Mouse (Mus musculus) intestine, embryonic 15.5 days (tissue): ENCODE measurements around the gene Pax2. TPM values are rescaled to one million over a fixed set of nuclear protein-coding genes. Genes with fewer than 3 reads are reported as not detected.

Experiments
- ATAC-seq: fragments of 200-750 bp; cut with Nextera tagmentation; 2 replicates; pipeline ENCODE4 v1.8.0; 2017; ENCODE audit warnings: moderate TSS enrichment, moderate library complexity
- H3K27ac ChIP-seq: fragments of 300-500 bp; sonication (generic); 2 replicates; pipeline ENCODE4 v1.5.1; 2015; ENCODE audit warnings: mild to moderate bottlenecking, inconsistent platforms
- H3K27me3 ChIP-seq: fragments of 300-500 bp; sonication (generic); replicated peaks from 2 replicates; pipeline ENCODE4 v1.6.1; 2015; ENCODE audit warnings: inconsistent platforms
- H3K36me3 ChIP-seq: fragments of 300-500 bp; sonication (generic); 2 replicates; pipeline ENCODE4 v1.6.1; 2015; ENCODE audit warnings: inconsistent platforms
- H3K4me1 ChIP-seq: fragments of 300-500 bp; sonication (generic); replicated peaks from 2 replicates; pipeline ENCODE4 v1.6.1; 2015; ENCODE audit warnings: inconsistent platforms
- H3K4me2 ChIP-seq: fragments of 300-500 bp; sonication (generic); replicated peaks from 2 replicates; pipeline ENCODE4 v1.6.1; 2015; ENCODE audit warnings: mild to moderate bottlenecking, inconsistent platforms
- H3K4me3 ChIP-seq: fragments of 300-500 bp; sonication (generic); replicated peaks from 2 replicates; pipeline ENCODE4 v1.5.1; 2015; ENCODE audit warnings: inconsistent platforms
- H3K9ac ChIP-seq: fragments of 300-500 bp; sonication (generic); 2 replicates; pipeline ENCODE4 v1.6.1; 2015; ENCODE audit warnings: inconsistent platforms
- H3K9me3 ChIP-seq: fragments of 300-500 bp; sonication (generic); 2 replicates; pipeline ENCODE4 v1.6.1; 2016; ENCODE audit warnings: inconsistent platforms
- WGBS: fragments of 180-500 bp; shearing (Covaris S2); methylation state at CpG from one replicate; pipeline ENCODE4 v1.1.7; 2015; 5-methylcytosine and 5-hydroxymethylcytosine counted together
- polyA plus RNA-seq: library from polyadenylated mRNA; unstranded; fragments of >200 nt; fragmentation: Nextera tagmentation; extraction: Ambion mirVana; gene quantifications from 2 replicates; pipeline ENCODE4 v1.2.1, GENCODE M21; 2015

Gene Pax2
- polyA plus RNA-seq, 1 experiment from 2014 or later: 0.04 TPM

DNA sequence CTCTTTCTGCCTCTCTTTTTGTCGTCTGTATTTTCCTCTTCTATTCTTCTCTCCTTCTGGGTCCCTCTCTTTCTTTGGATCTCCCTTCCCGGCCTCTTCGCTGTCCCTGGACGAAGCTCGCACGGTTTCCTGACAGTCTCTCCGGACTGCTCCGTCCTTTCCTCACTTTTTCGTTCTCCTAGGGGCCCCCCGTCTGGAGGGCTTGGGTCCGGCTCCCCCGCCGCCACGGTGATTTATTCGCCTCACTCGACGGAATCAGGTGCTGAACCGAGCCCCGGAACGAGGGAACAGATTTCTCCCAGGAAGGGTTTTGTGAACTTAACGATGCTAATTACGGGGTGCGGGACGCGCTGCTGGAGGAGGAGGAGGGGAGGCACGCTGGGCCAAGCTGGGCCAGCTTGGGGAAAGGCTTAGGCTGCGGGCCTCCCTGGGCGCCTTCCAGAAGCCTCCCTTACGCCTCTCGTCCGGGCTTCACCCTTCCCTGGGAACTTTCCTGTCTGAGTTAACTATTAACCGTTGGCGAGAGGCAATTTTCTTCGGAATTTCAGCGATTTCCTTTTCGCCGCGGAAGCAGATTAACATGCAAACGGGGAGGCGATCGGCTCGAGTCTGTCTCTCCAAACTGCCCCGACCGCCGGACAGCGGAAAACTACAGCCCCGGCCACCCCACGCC, 14.6 kb upstream of the Pax2 start:
- no peak overlapping the region for H3K27ac ChIP-seq
- peaks cover 19% of the 10 kb centered on the region; the same call in 1 of the 2 replicates for H3K4me1 ChIP-seq
- peak overlapping the region; percentile 60 for H3K4me2 ChIP-seq

DNA sequence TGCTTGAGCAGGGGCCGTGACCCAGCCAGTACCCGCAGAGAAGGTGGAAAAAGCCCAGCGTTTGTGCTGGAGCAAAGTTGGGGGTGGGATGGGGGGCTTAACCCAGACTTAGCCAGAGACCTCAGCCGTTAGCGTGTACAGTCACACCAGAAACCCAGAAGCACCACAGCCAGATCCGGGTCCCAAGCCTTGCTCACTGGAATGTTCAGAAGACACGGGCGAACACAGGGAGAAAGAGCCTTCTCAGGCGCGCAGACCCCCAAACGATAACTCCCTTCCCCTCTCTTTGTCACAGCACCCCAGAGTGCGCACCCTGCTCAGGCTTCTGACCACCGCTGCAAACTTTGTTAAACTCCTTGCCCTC, 14.1 kb upstream of the Pax2 start:
- Histone ChIP-seq H3K9me3 (no peaks in the 10 kb centered on the region), H3K4me3 (peak overlapping the region; percentile 25; the same call in 1 of the 2 replicates), H3K27me3 (peaks cover 96% of the 10 kb centered on the region), H3K4me2 (peak overlapping the region; percentile 60), H3K27ac (no peak overlapping the region), H3K36me3 (no peaks in the 10 kb centered on the region), H3K9ac (no peak overlapping the region), H3K4me1 (peaks cover 23% of the 10 kb centered on the region)
- no peak for ATAC-seq
- under 1% methylated on average over 13 of the region's 13 CpGs for WGBS

More for the DNA sequence above, 14.6 kb upstream of the Pax2 start:
- Histone ChIP-seq H3K9ac (no peak overlapping the region), H3K36me3 (no peaks in the 10 kb centered on the region), H3K4me3 (peak overlapping the region; percentile 25), H3K9me3 (no peaks in the 10 kb centered on the region), H3K27me3 (peaks cover 96% of the 10 kb centered on the region)
- 1% methylated on average over 48 of the region's 48 CpGs for WGBS
- ATAC-seq: no peak

DNA sequence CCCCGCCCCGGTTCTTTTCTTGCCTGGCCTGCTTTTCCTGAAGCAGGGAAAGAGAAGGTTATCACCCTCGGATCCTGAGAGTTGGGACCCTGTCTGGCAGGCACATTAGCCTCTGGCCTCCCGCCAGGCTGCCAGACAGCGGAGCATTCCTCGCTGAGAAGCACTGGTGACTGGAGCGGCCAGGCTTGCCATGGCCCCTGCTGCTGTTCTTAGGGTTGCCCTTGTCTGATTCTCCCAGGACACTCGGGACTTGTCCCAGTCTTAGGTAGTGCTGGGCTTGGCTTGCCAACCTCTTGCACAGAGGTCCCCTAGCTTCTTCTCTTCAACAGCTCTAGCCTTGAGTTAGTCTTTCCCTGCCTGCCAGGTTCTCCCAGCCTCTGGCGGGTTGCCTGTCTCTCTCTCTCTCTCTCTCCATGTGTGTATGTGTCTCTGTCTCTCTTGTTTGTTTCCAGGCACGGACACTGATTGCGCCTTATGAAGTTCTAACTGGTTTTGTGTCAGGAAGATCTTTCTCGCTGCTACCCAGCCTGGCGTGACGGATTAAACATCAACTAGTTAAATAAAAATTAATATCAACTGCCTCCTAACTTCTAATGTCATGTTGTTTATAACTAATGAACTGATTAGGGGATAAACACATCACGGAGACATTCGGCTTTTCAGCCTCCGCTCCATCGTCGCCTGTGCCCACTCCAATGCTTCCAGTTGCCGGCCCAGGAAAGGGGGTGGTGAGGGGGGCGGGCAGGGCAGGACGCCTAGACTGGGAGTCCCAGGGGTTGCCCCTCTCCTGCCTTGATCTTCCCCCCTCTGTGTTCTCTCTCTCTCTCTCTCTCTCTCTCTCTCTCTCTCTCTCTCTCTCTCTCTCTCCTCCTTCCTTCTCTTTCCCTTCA, 13.5 kb upstream of the Pax2 start:
- no peak for ATAC-seq
- under 1% methylated on average over 22 of the region's 22 CpGs for WGBS
- Histone ChIP-seq H3K9me3 (no peaks in the 10 kb centered on the region), H3K4me1 (peaks cover 25% of the 10 kb centered on the region), H3K4me2 (peak overlapping the region; percentile 60), H3K4me3 (0 out of 2 replicates have a peak overlapping the region, but pooled peaks have one; percentile 25), H3K27ac (no peak overlapping the region), H3K36me3 (no peaks in the 10 kb centered on the region), H3K9ac (no peak overlapping the region), H3K27me3 (peaks cover 95% of the 10 kb centered on the region)

DNA sequence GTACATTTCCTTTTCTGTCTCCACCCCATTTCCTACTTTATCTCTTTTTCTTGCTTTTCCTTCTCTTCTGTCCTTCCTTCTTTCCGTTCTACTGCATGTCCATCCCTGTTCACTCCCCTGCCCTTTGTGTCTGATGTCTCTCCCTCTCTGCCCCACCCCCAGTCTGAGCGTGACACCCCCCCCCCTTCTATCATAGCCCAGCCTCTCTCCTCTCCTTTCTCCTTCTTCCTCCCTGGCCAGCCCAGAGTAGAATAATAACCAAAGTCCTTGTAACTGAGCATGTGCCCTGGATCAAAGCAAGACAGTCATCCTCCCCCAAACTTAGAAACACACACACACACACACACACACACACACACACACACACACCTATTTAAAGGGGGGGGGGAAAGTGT, 12.8 kb upstream of the Pax2 start:
- WGBS: 0% methylated on average over 2 of the region's 2 CpGs
- Histone ChIP-seq H3K4me3 (no peak overlapping the region), H3K27me3 (peaks cover 95% of the 10 kb centered on the region), H3K9me3 (no peaks in the 10 kb centered on the region), H3K9ac (no peak overlapping the region), H3K4me2 (no peak overlapping the region), H3K4me1 (peaks cover 25% of the 10 kb centered on the region), H3K36me3 (no peaks in the 10 kb centered on the region), H3K27ac (no peak overlapping the region)
- no peak for ATAC-seq

DNA sequence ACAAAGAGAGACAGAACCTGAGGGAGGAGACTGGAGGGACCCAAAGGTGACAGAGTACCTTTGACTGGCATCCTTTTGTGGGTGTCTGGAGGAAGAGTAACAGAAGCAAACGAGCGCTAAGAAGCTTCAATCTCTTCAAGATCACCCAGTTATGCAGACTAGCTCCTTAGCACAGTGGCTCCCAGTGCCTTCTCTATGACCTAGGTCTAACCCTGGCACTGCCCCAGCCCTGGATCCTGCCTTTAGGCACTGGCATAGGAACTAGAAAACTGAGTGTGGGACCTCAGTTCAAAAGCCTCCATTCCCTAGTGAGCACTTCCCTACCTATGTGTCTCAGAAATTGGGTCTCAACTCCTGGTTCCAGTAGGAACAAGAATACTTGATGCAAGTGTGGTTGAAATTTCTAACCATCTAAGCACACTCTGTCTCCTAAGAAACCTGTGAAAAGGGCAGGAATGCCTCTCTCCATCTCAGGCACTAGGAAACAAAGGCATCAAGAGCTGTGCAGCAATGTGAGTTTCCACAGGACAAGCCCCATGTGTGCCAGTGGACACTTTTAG, 11.8 kb upstream of the Pax2 start:
- peaks cover 25% of the 10 kb centered on the region for H3K4me1 ChIP-seq
- H3K27ac ChIP-seq: no peak overlapping the region
- ATAC-seq: no peak
- H3K36me3 ChIP-seq: no peaks in the 10 kb centered on the region
- peaks cover 95% of the 10 kb centered on the region for H3K27me3 ChIP-seq
- no peaks in the 10 kb centered on the region for H3K9me3 ChIP-seq
- no peak overlapping the region for H3K4me3 ChIP-seq
- H3K9ac ChIP-seq: no peak overlapping the region
- H3K4me2 ChIP-seq: no peak overlapping the region
- WGBS: 0% methylated on average over 2 of the region's 2 CpGs

DNA sequence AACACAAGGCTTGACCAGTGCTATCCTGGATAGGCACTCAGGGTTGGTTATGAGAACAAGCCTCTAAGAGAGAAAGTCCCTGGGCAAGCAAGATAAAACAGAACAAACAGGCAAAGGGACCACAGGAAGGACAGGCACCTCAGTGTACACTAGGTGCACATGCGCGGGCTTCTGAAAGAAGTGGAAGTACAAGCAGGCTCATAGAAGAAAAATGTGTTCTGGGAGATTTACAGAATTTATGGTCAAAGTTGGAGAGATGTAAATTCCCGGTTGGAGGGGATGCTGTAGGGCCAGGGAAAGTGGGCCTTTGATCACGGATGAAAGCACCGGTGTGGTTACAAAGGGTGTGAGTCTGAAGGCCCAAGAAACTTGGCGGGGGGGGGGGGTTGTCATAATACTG, 10.1 kb upstream of the Pax2 start:
- Histone ChIP-seq H3K9me3 (no peaks in the 10 kb centered on the region), H3K36me3 (no peaks in the 10 kb centered on the region), H3K4me3 (no peak overlapping the region), H3K4me1 (peaks cover 29% of the 10 kb centered on the region), H3K27ac (no peak overlapping the region), H3K9ac (no peak overlapping the region), H3K27me3 (peaks cover 95% of the 10 kb centered on the region), H3K4me2 (no peak overlapping the region)
- 5% methylated on average over 6 of the region's 6 CpGs for WGBS
- no peak for ATAC-seq

DNA sequence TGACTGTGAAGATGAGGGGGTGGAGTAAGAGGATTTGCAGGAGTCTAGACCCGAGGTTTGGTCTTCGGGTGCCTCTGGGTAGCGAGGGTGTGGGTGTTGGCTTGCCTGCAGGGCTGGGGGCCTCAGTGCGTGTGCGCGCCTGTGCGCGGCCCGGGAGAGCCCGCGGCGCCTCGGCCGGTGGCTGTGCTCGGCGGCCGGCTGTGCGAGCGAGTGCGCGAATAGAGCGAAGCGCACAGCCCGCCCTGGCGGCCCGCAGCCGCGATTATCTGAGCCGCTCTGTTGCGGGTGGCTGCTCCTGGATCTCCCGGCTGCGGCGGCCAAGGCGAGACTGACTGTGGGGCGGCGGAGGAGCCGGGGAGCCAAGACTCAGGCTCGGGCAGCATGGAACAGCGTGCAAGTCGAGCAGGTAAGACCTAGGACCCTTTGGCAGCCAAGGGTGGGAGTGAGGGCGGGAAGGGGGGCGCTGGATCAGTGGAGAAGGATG, 9.3 kb upstream of the Pax2 start:
- Histone ChIP-seq H3K36me3 (no peaks in the 10 kb centered on the region), H3K4me2 (0 out of 2 replicates have a peak overlapping the region, but pooled peaks have one; percentile 2), H3K27me3 (peaks cover 95% of the 10 kb centered on the region), H3K27ac (no peak overlapping the region), H3K4me3 (peak overlapping the region; percentile 12; the same call in 1 of the 2 replicates), H3K4me1 (peaks cover 23% of the 10 kb centered on the region), H3K9ac (no peak overlapping the region), H3K9me3 (no peaks in the 10 kb centered on the region)
- under 1% methylated on average over 42 of the region's 42 CpGs for WGBS
- no peak for ATAC-seq

DNA sequence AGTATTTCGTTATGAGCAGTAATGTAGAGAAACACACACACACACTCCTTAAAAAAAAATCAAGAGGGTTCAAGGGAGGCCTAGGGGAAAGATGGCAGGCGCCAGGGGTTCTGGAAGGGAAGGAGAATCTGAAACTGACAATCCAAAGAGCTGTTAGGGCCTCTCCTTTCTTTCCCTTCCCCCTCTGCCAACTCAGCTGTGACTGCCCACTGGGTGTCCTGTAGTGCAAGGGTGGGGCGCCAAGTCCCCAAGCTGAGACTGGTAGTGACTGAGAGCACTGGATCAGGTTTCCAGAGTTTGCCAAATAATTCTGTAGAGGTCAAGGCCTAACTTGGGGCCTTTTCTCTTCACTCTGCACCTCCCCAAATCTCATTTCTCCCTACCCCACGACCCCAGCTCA, 8.4 kb upstream of the Pax2 start:
- Histone ChIP-seq H3K4me1 (peaks cover 14% of the 10 kb centered on the region), H3K9me3 (no peaks in the 10 kb centered on the region), H3K9ac (no peak overlapping the region), H3K27me3 (peaks cover 95% of the 10 kb centered on the region), H3K4me3 (no peak overlapping the region), H3K4me2 (no peak overlapping the region), H3K36me3 (no peaks in the 10 kb centered on the region), H3K27ac (no peak overlapping the region)
- ATAC-seq: no peak
- 9% methylated on average over 4 of the region's 4 CpGs for WGBS

DNA sequence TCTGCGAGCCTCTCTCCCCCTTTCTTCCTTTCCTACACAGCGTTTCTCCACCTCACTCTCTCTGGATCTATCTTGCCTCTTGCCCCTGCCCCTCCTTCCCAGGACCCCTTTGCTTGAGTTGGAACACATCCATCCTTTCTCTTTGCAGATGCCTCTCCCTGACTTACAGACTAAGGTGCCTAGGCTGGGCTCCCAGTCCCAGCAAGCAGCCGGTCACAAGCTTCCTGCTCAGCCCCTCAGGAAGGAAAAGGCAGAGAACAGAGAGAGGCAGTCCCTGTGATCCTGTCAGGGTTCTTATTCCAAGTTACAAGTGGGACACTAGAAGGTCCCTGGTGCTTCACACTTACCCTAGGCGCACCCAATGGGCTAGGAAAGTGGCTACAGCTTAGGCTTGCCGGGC, 7.6 kb upstream of the Pax2 start:
- Histone ChIP-seq H3K9ac (no peak overlapping the region), H3K36me3 (no peaks in the 10 kb centered on the region), H3K9me3 (no peaks in the 10 kb centered on the region), H3K27me3 (peaks cover 97% of the 10 kb centered on the region), H3K4me2 (no peak overlapping the region), H3K4me1 (peaks cover 14% of the 10 kb centered on the region), H3K27ac (no peak overlapping the region), H3K4me3 (no peak overlapping the region)
- no peak for ATAC-seq
- 7% methylated on average over 5 of the region's 5 CpGs for WGBS

DNA sequence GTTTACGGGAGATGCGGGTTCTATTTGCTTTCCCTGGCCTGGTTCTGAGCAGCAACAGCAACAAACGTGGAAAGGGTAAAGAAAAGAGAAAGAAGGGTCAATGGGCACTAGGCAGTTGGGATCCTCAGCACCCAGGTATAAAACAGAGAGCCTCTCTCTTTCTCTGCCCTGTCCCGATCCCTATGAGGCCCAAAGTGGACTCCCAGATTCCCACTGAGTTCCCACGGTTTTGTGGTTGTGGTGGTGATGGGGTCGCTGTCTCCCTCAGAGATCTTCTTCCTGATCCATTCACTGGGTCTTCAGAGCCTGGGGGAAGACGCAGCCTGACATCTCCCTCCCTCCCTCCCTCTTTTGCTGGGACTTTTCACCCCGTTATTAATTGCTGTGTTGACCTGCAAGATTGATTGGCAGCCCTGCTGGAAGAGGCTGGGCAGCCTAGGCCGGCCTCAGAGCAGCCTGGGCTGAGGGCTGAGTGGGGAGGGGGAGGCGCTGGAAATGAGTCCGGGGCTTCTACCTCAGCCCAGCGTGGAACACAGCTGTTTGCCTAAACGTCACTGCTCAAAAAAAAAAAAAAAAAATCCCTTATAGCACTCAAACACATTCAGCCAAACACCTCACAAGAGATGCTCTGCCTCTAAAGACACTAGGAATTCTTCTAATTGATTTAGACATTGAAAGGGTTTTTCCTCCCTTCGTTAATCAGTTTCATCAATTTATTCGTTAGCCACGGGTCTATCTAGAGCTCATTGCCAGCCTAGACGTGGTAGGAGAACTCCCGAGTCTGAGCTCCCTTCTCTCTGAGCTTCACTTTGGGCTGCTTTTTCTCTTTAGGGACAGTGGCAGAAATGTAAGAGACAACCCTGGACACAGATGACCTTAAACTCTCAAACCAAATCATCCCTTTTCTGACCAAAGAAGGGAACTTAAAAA, 6.5 kb upstream of the Pax2 start:
- peaks cover 14% of the 10 kb centered on the region for H3K4me1 ChIP-seq
- no peak overlapping the region for H3K4me2 ChIP-seq
- H3K4me3 ChIP-seq: no peak overlapping the region
- H3K36me3 ChIP-seq: no peaks in the 10 kb centered on the region
- peaks cover 97% of the 10 kb centered on the region for H3K27me3 ChIP-seq
- no peaks in the 10 kb centered on the region for H3K9me3 ChIP-seq
- H3K27ac ChIP-seq: no peak overlapping the region
- 4% methylated on average over 18 of the region's 18 CpGs for WGBS
- H3K9ac ChIP-seq: no peak overlapping the region
- no peak for ATAC-seq

DNA sequence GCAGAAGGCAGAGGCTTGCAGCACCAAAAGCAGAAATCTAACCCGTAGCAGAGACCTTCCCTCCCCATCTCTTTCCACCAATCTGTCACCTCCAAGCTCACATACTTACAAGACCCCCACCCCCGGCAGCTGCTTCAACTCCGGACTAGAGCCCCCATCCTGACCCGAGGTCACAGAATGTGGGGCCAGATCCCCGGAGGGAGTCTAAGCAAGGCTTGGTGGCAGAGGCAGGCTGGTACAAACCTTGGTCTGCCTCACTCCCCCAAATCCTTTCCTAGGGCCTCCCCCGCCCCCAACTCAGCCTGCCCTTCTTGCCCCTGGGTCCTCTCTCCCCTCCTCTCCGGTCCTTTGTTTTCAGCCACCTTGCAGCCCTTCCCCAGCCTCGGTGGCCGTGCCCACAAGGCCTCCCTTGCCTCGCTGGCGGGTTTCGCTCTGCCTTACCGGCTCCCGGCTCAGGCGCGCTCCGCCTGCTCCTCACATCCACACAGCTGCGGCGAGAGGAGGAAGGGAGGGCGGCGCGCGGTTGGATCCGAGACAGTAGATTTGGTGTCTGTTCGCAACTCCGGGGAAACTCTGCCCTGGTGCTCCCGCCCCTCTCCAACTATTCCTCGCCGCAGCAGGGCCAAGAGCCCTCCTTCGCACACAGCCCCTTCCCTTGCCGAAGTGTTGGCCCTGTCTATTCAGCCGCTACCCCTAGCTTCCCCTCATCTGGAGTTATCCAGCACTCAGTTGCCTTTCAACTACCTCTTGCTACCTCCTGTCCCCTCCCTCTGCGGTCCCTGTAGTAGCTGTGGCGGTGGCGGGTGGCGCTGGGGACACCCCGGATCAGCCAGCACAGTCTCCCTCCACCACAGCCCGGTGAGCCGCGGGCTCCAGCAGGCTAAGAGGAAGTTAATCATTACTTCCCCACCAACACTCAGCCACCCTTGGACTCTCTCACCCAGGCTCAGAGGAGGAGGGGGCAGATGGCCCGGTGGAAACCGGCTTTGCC, 5.5 kb upstream of the Pax2 start:
- under 1% methylated on average over 42 of the region's 42 CpGs for WGBS
- Histone ChIP-seq H3K4me2 (peak overlapping the region; percentile 57), H3K9ac (no peak overlapping the region), H3K27ac (no peak overlapping the region), H3K4me1 (peaks cover 16% of the 10 kb centered on the region), H3K36me3 (no peaks in the 10 kb centered on the region), H3K9me3 (no peaks in the 10 kb centered on the region), H3K27me3 (peaks cover 97% of the 10 kb centered on the region), H3K4me3 (peak overlapping the region; percentile 24)
- ATAC-seq: peak; percentile 97
